Mouse (Mus musculus) midbrain, embryonic 15.5 days (tissue): Measurements from ENCODE around the gene Slc22a1. TPM values are rescaled to one million over a fixed set of nuclear protein-coding genes. Genes with fewer than 3 reads are reported as not detected.

Source experiments
- ATAC-seq: fragments of 200-750 bp; cut with Nextera tagmentation; replicated peaks from 2 replicates; pipeline ENCODE4 v1.8.0; 2017; ENCODE audit warnings: moderate TSS enrichment
- H3K27ac ChIP-seq: fragments of 300-500 bp; sonication (generic); 2 replicates; pipeline ENCODE4 v1.5.1; 2015; ENCODE audit warnings: mild to moderate bottlenecking, inconsistent platforms
- H3K27me3 ChIP-seq: fragments of 300-500 bp; sonication (generic); replicated peaks from 2 replicates; pipeline ENCODE4 v1.6.1; 2015; ENCODE audit warnings: inconsistent platforms
- H3K36me3 ChIP-seq: fragments of 300-500 bp; sonication (generic); replicated peaks from 2 replicates; pipeline ENCODE4 v1.6.1; 2015; ENCODE audit warnings: inconsistent platforms
- H3K4me1 ChIP-seq: fragments of 300-500 bp; sonication (generic); 2 replicates; pipeline ENCODE4 v1.6.1; 2015; ENCODE audit warnings: inconsistent platforms
- H3K4me2 ChIP-seq: fragments of 300-500 bp; sonication (generic); 2 replicates; pipeline ENCODE4 v1.6.1; 2015; ENCODE audit warnings: inconsistent platforms, mild to moderate bottlenecking, moderate library complexity
- H3K4me3 ChIP-seq: fragments of 300-500 bp; sonication (generic); 2 replicates; pipeline ENCODE4 v1.5.1; 2015; ENCODE audit warnings: mild to moderate bottlenecking, inconsistent platforms
- H3K9ac ChIP-seq: fragments of 300-500 bp; sonication (generic); 2 replicates; pipeline ENCODE4 v1.6.1; 2015; ENCODE audit warnings: mild to moderate bottlenecking, inconsistent platforms
- H3K9me3 ChIP-seq: fragments of 300-500 bp; sonication (generic); 2 replicates; pipeline ENCODE4 v1.6.1; 2016; ENCODE audit warnings: inconsistent platforms
- WGBS: fragments of 180-500 bp; shearing (Covaris S2); methylation state at CpG from one replicate; pipeline ENCODE4 v1.1.7; 2015; ENCODE audit warnings: mixed read lengths; 5-methylcytosine and 5-hydroxymethylcytosine counted together
- polyA plus RNA-seq: library from polyadenylated mRNA; unstranded; fragments of >200 nt; fragmentation: Nextera tagmentation; extraction: Ambion mirVana; gene quantifications from 2 replicates; pipeline ENCODE4 v1.2.1, GENCODE M21; 2015

Gene Slc22a1
- polyA plus RNA-seq, 1 experiment from 2014 or later: not detected

GRCm38 (mm10) chr17:12614511-12615385 is 60.9 kb downstream of the Slc22a1 start:
- H3K4me3 ChIP-seq: no peak overlapping the region
- ATAC-seq: no peak
- H3K4me1 ChIP-seq: no peaks in the 10 kb centered on the region
- H3K9me3 ChIP-seq: no peaks in the 10 kb centered on the region
- no peak overlapping the region for H3K27ac ChIP-seq
- no peaks in the 10 kb centered on the region for H3K36me3 ChIP-seq
- H3K4me2 ChIP-seq: no peak overlapping the region
- H3K9ac ChIP-seq: no peak overlapping the region
- no peaks in the 10 kb centered on the region for H3K27me3 ChIP-seq
- 89% methylated on average over 15 of the region's 15 CpGs for WGBS

GRCm38 (mm10) chr17:12607202-12607601 is 68.4 kb downstream of the Slc22a1 start:
- Histone ChIP-seq H3K4me2 (no peak overlapping the region), H3K9me3 (no peaks in the 10 kb centered on the region)
- no peak for ATAC-seq

GRCm38 (mm10) chr17:12606634-12607033 is 69.0 kb downstream of the Slc22a1 start:
- WGBS: 90% methylated on average over 1 of the region's 1 CpGs
- H3K9me3 ChIP-seq: no peaks in the 10 kb centered on the region
- no peak overlapping the region for H3K9ac ChIP-seq
- no peaks in the 10 kb centered on the region for H3K4me1 ChIP-seq
- no peak for ATAC-seq
- H3K4me3 ChIP-seq: no peak overlapping the region
- H3K27ac ChIP-seq: no peak overlapping the region
- H3K27me3 ChIP-seq: no peaks in the 10 kb centered on the region
- no peaks in the 10 kb centered on the region for H3K36me3 ChIP-seq
- no peak overlapping the region for H3K4me2 ChIP-seq

More at GRCm38 (mm10) chr17:12607202-12607601, 68.4 kb downstream of the Slc22a1 start:
- no peak overlapping the region for H3K27ac ChIP-seq
- H3K36me3 ChIP-seq: no peaks in the 10 kb centered on the region
- no peak overlapping the region for H3K4me3 ChIP-seq
- H3K4me1 ChIP-seq: no peaks in the 10 kb centered on the region
- H3K9ac ChIP-seq: no peak overlapping the region
- no peaks in the 10 kb centered on the region for H3K27me3 ChIP-seq

Other genes with a start within 250 kb of the Slc22a1 start
- gene Slc22a3, start 168.1 kb downstream of the Slc22a1 start, polyA plus RNA-seq: 1.0 and 1.2 TPM in 2 replicates
- gene Slc22a2, start 91.7 kb downstream of the Slc22a1 start, polyA plus RNA-seq: 2.6 and 3.6 TPM in 2 replicates
- 10.8 and 11.2 TPM in 2 replicates for gene Igf2r, start 93.8 kb upstream of the Slc22a1 start, polyA plus RNA-seq
- 0.13 TPM in 1 of 2 replicates, not detected in the other for gene Mas1, start 192.3 kb upstream of the Slc22a1 start, polyA plus RNA-seq
- gene Mrgprh, start 200.2 kb upstream of the Slc22a1 start, polyA plus RNA-seq: not detected in 2 replicates
- gene Pnldc1, start 234.4 kb upstream of the Slc22a1 start, polyA plus RNA-seq: 1.6 and 2.2 TPM in 2 replicates
- 325 and 344 TPM in 2 replicates for gene Tcp1, start 239.9 kb upstream of the Slc22a1 start, polyA plus RNA-seq
- gene Mrpl18, start 240.5 kb upstream of the Slc22a1 start, polyA plus RNA-seq: 113 and 129 TPM in 2 replicates